Mouse (Mus musculus) lung, postnatal 0 days (tissue): Measurements from ENCODE around the gene Susd1.

ENCODE experiments used
- CTCF ChIP-seq: IDR thresholded peaks from 2 replicates; pipeline ENCODE4 v1.5.1; 2016; ENCODE audit warnings: antibody characterized with exemption, mild to moderate bottlenecking
- EP300 ChIP-seq: IDR thresholded peaks from 2 replicates; pipeline ENCODE4 v1.6.1; 2016; ENCODE audit warnings: antibody characterized with exemption, mild to moderate bottlenecking, control low read depth

DNA sequence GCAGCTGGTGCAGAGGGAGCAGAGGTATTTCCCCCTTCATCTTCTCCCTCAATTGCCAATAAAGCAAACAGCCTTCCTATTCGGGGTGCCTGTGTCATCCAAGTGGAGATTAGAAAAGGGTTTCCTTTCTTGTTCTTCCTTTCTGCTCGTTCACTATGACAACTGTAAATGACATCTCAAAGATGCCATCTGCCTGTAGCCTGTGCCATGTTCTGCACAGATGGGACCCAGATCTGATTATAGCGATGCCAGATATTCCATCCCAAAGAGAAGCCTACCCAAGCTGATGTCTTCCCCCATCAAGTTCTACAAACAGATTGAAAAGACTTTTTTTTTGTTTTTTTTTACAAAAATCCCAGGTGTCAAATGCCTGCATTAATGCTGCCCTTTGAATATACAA, 54.6 kb downstream of the Susd1 start:
- TF ChIP-seq CTCF = no peak
- TF ChIP-seq EP300 = no peak
